Mouse (Mus musculus): ENCODE results near the gene Vmn2r113.
"Not testable (repeated sequence)": the region's sequence is repeated elsewhere in the genome, so short reads cannot be mapped to it uniquely, and the experiment has no call there.

The Vmn2r113 gene

GRCm38 (mm10) chr17:22942684-22943083 is at the start of gene Vmn2r113:
TSS of gene Vmn2r113 (plus strand) at chr17:22942984.
- not testable (repeated sequence) for DNase-seq (ENCODE audit: low spot score)
